In the genomic region with DNA sequence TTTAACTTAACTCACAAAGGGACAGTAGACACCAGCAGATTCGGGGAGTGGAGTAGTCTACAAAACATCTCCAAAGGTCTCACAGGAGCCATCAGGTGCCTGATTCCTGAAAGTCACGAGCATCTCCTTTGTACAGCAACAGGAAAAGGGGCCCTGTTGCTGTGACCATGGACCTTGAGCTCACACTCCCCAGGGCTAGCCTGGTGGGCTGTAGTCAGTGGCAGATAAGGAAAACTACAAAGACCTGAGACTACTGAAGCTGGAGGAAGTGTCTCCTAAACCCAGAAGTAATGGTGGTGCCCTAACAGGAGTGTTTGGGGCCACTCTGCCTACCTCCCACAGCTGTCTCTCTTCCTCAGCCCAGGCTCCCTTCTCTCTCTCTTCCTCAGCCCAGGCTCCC, we compare ENCODE assay signal across 26 mouse cellular contexts. TPM values are rescaled to one million over a fixed set of nuclear protein-coding genes. Genes with fewer than 3 reads are reported as not detected.
A peak's percentile ranks its signal among the peaks of the same experiment; 100 is the strongest.
DNase-seq lines count a peak whose midpoint lies in the region; ATAC-seq lines count a peak whose summit lies in the region.
"Had no signal": no experiment of that assay in that cellular context is flagged by ENCODE, and none has a peak within 500 bp of the region (broad histone marks: within the 10 kb centered on the region; RNA-seq: fewer than 3 reads in every experiment).

No protein-coding gene starts in this region.

- H3K9ac ChIP-seq in forebrain, embryonic 11.5 days (ENCODE audit: low read length): no peak overlapping the region
- no peak overlapping the region for H3K9ac ChIP-seq in heart, embryonic 12.5 days
- no peak overlapping the region for H3K9ac ChIP-seq in midbrain, embryonic 14.5 days (replicated peaks; ENCODE audit: low read length)
- H3K9ac ChIP-seq: embryonic facial prominence, embryonic 15.5 days; heart, embryonic 15.5 days; limb, embryonic 13.5 days; midbrain, embryonic 12.5 days had no signal

- no peak for ATAC-seq in forebrain, embryonic 11.5 days (replicated peaks; ENCODE audit: low FRiP score)
- no peak for ATAC-seq in heart, embryonic 12.5 days (ENCODE audit: insufficient number of reproducible peaks, low FRiP score)
- ATAC-seq in midbrain, embryonic 14.5 days (ENCODE audit: low FRiP score, low TSS enrichment): no peak
- ATAC-seq: activated CD4-positive, CD25-positive, alpha-beta regulatory T cell, adult 4 months had no signal

- WGBS in forebrain, embryonic 10.5 days: 84% methylated on average over 2 of the region's 2 CpGs
- WGBS in forebrain, embryonic 11.5 days: 87% methylated on average over 2 of the region's 2 CpGs
- WGBS in heart, embryonic 12.5 days: 79% methylated on average over 2 of the region's 2 CpGs
- 84% methylated on average over 2 of the region's 2 CpGs for WGBS in midbrain, embryonic 10.5 days
- WGBS in midbrain, embryonic 14.5 days: 87% methylated on average over 2 of the region's 2 CpGs

- H3K27ac ChIP-seq in forebrain, embryonic 10.5 days: peak overlapping the region; percentile 78
- H3K27ac ChIP-seq in forebrain, embryonic 11.5 days (ENCODE audit: low read depth, low read length): no peak overlapping the region
- H3K27ac ChIP-seq in heart, embryonic 12.5 days (ENCODE audit: poor library complexity, severe bottlenecking): no peak overlapping the region
- peak overlapping the region; percentile 59 for H3K27ac ChIP-seq in midbrain, embryonic 10.5 days (replicated peaks)
- no peak overlapping the region for H3K27ac ChIP-seq in midbrain, embryonic 14.5 days (replicated peaks; ENCODE audit: low read depth, low read length)
- H3K27ac ChIP-seq: embryonic facial prominence, embryonic 10.5 days; embryonic facial prominence, embryonic 15.5 days; heart, embryonic 15.5 days; kidney, postnatal 0 days; limb, embryonic 13.5 days; midbrain, embryonic 12.5 days had no signal

- DNase-seq in forebrain, embryonic 10.5 days (ENCODE audit: extremely low spot score, low spot score): no peak
- DNase-seq in forebrain, embryonic 11.5 days (ENCODE audit: low spot score): no peak
- peak; percentile 55 for DNase-seq in heart, adult 11 months
- DNase-seq in midbrain, embryonic 10.5 days (ENCODE audit: low spot score): no peak
- DNase-seq in midbrain, embryonic 14.5 days: no peak
- no peak for DNase-seq in lung, adult 18-20 months
- DNase-seq: adrenal gland, adult 2 months; adrenal gland, postnatal 36 days; cerebellum, adult 18-20 months; cerebellum, postnatal 14 days; kidney, adult 8-10 months; kidney, postnatal 4 days; lung, postnatal 36 days; retina, postnatal 1 day; right cerebral cortex, postnatal 14 days had no signal

- H3K36me3 ChIP-seq in forebrain, embryonic 10.5 days (replicated peaks): peaks cover 10% of the 10 kb centered on the region; the same call in 1 of the 2 replicates
- H3K36me3 ChIP-seq in forebrain, embryonic 11.5 days (ENCODE audit: control insufficient read depth, insufficient read depth, low read length): no peaks in the 10 kb centered on the region
- peaks cover 7% of the 10 kb centered on the region; the same call in 1 of the 2 replicates for H3K36me3 ChIP-seq in heart, embryonic 12.5 days
- peaks cover 8% of the 10 kb centered on the region; the same call in 1 of the 2 replicates for H3K36me3 ChIP-seq in midbrain, embryonic 10.5 days
- H3K36me3 ChIP-seq in midbrain, embryonic 14.5 days (ENCODE audit: control insufficient read depth, insufficient read depth, low read length): no peaks in the 10 kb centered on the region; the same call in 1 of the 2 replicates
- H3K36me3 ChIP-seq: embryonic facial prominence, embryonic 10.5 days; embryonic facial prominence, embryonic 15.5 days; heart, embryonic 15.5 days; limb, embryonic 13.5 days; midbrain, embryonic 12.5 days had no signal

- no peaks in the 10 kb centered on the region for H3K27me3 ChIP-seq in forebrain, embryonic 10.5 days (ENCODE audit: poor library complexity, severe bottlenecking)
- H3K27me3 ChIP-seq in forebrain, embryonic 11.5 days (ENCODE audit: control insufficient read depth, insufficient read depth, low read length): no peaks in the 10 kb centered on the region
- no peaks in the 10 kb centered on the region for H3K27me3 ChIP-seq in heart, embryonic 12.5 days (replicated peaks)
- H3K27me3 ChIP-seq in midbrain, embryonic 10.5 days (ENCODE audit: low read depth, poor library complexity, severe bottlenecking): no peaks in the 10 kb centered on the region
- H3K27me3 ChIP-seq in midbrain, embryonic 14.5 days (ENCODE audit: control insufficient read depth, insufficient read depth, low read length): no peaks in the 10 kb centered on the region
- H3K27me3 ChIP-seq: CH12.LX; embryonic facial prominence, embryonic 15.5 days; heart, embryonic 15.5 days; limb, embryonic 13.5 days; midbrain, embryonic 12.5 days had no signal

- H3K4me2 ChIP-seq in forebrain, embryonic 11.5 days (ENCODE audit: low read depth, low read length, severe bottlenecking): no peak overlapping the region
- no peak overlapping the region for H3K4me2 ChIP-seq in heart, embryonic 12.5 days
- no peak overlapping the region for H3K4me2 ChIP-seq in midbrain, embryonic 14.5 days (ENCODE audit: low read length)
- H3K4me2 ChIP-seq: embryonic facial prominence, embryonic 15.5 days; heart, embryonic 15.5 days; limb, embryonic 13.5 days; liver, embryonic 11.5 days; midbrain, embryonic 12.5 days had no signal

- peaks cover 6% of the 10 kb centered on the region; the same call in 1 of the 2 replicates for H3K9me3 ChIP-seq in forebrain, embryonic 10.5 days
- H3K9me3 ChIP-seq in forebrain, embryonic 11.5 days (ENCODE audit: control insufficient read depth, low read length): no peaks in the 10 kb centered on the region
- 0 out of 2 replicates have a peak, but pooled peaks cover 7% of the 10 kb centered on the region for H3K9me3 ChIP-seq in heart, embryonic 12.5 days (replicated peaks)
- H3K9me3 ChIP-seq in midbrain, embryonic 10.5 days (replicated peaks): no peaks in the 10 kb centered on the region; the same call in 1 of the 2 replicates
- no peaks in the 10 kb centered on the region for H3K9me3 ChIP-seq in midbrain, embryonic 14.5 days (ENCODE audit: control insufficient read depth, low read length)
- H3K9me3 ChIP-seq: heart, embryonic 15.5 days; midbrain, embryonic 12.5 days had no signal

- H3K4me1 ChIP-seq in forebrain, embryonic 10.5 days: peaks cover 33% of the 10 kb centered on the region
- H3K4me1 ChIP-seq in forebrain, embryonic 11.5 days (replicated peaks; ENCODE audit: control insufficient read depth, insufficient read depth, low read length): peaks cover 6% of the 10 kb centered on the region; the same call in 1 of the 2 replicates
- H3K4me1 ChIP-seq in heart, embryonic 12.5 days (replicated peaks): peaks cover 19% of the 10 kb centered on the region
- peaks cover 27% of the 10 kb centered on the region for H3K4me1 ChIP-seq in midbrain, embryonic 10.5 days
- H3K4me1 ChIP-seq in midbrain, embryonic 14.5 days (ENCODE audit: control insufficient read depth, insufficient read depth, low read length): peaks cover 15% of the 10 kb centered on the region

- no peak overlapping the region; the same call in 1 of the 2 replicates for H3K4me3 ChIP-seq in forebrain, embryonic 10.5 days
- H3K4me3 ChIP-seq in forebrain, embryonic 11.5 days (ENCODE audit: low read depth, low read length): no peak overlapping the region
- H3K4me3 ChIP-seq in heart, embryonic 12.5 days: no peak overlapping the region
- H3K4me3 ChIP-seq in midbrain, embryonic 10.5 days: no peak overlapping the region
- no peak overlapping the region for H3K4me3 ChIP-seq in midbrain, embryonic 14.5 days (replicated peaks; ENCODE audit: low read depth, low read length)
- H3K4me3 ChIP-seq: embryonic facial prominence, embryonic 10.5 days; embryonic facial prominence, embryonic 15.5 days; heart, embryonic 15.5 days; limb, embryonic 13.5 days; midbrain, embryonic 12.5 days had no signal

RNA-seq across cellular contexts. Expression of gene Fank1, which starts 12.2 kb away (rescaled TPM):
- polyA plus RNA-seq in forebrain, embryonic 10.5 days (2016; fragmentation: Nextera tagmentation; extraction: Ambion mirVana): 0.57 and 1.0 TPM in 2 replicates
- 1.5 and 1.7 TPM in 2 replicates for polyA plus RNA-seq in forebrain, embryonic 11.5 days (2014; fragmentation: Nextera tagmentation; extraction: Ambion mirVana)
- polyA plus RNA-seq in heart, embryonic 12.5 days (2016; fragmentation: Nextera tagmentation; extraction: Ambion mirVana): 0.37 TPM in 1 of 2 replicates, not detected in the other
- polyA plus RNA-seq in midbrain, embryonic 10.5 days (2016; fragmentation: Nextera tagmentation; extraction: Ambion mirVana): 1.4 and 1.7 TPM in 2 replicates
- polyA plus RNA-seq in midbrain, embryonic 14.5 days (2014; fragmentation: Nextera tagmentation; extraction: Ambion mirVana): 3.8 and 3.9 TPM in 2 replicates
- polyA plus RNA-seq: activated CD4-positive, CD25-positive, alpha-beta regulatory T cell, adult 4 months; liver, embryonic 11.5 days; liver, embryonic 16.5 days had no signal

RNA-seq across cellular contexts. Expression of gene Dhx32, which starts 18.1 kb away (rescaled TPM):
- polyA plus RNA-seq in forebrain, embryonic 10.5 days (2016; fragmentation: Nextera tagmentation; extraction: Ambion mirVana): 79.9 and 85.4 TPM in 2 replicates
- 75.4 and 78.6 TPM in 2 replicates for polyA plus RNA-seq in forebrain, embryonic 11.5 days (2014; fragmentation: Nextera tagmentation; extraction: Ambion mirVana)
- 30.5 and 31.9 TPM in 2 replicates for polyA plus RNA-seq in heart, embryonic 12.5 days (2016; fragmentation: Nextera tagmentation; extraction: Ambion mirVana)
- polyA plus RNA-seq in midbrain, embryonic 10.5 days (2016; fragmentation: Nextera tagmentation; extraction: Ambion mirVana): 79.2 and 81.1 TPM in 2 replicates
- 34.2 and 46.4 TPM in 2 replicates for polyA plus RNA-seq in midbrain, embryonic 14.5 days (2014; fragmentation: Nextera tagmentation; extraction: Ambion mirVana)

RNA-seq across cellular contexts. Expression of gene Uros, which starts 54.6 kb away (rescaled TPM):
- 35.1 and 41.9 TPM in 2 replicates for polyA plus RNA-seq in forebrain, embryonic 10.5 days (2016; fragmentation: Nextera tagmentation; extraction: Ambion mirVana)
- 37.6 and 39.0 TPM in 2 replicates for polyA plus RNA-seq in forebrain, embryonic 11.5 days (2014; fragmentation: Nextera tagmentation; extraction: Ambion mirVana)
- polyA plus RNA-seq in heart, embryonic 12.5 days (2016; fragmentation: Nextera tagmentation; extraction: Ambion mirVana): 34.6 and 37.5 TPM in 2 replicates
- 37.2 and 38.7 TPM in 2 replicates for polyA plus RNA-seq in midbrain, embryonic 10.5 days (2016; fragmentation: Nextera tagmentation; extraction: Ambion mirVana)
- polyA plus RNA-seq in midbrain, embryonic 14.5 days (2014; fragmentation: Nextera tagmentation; extraction: Ambion mirVana): 57.7 and 58.3 TPM in 2 replicates

RNA-seq across cellular contexts. Expression of gene Bccip, which starts 55.3 kb away (rescaled TPM):
- 215 and 222 TPM in 2 replicates for polyA plus RNA-seq in forebrain, embryonic 10.5 days (2016; fragmentation: Nextera tagmentation; extraction: Ambion mirVana)
- polyA plus RNA-seq in forebrain, embryonic 11.5 days (2014; fragmentation: Nextera tagmentation; extraction: Ambion mirVana): 171 and 180 TPM in 2 replicates
- 92.1 and 95.2 TPM in 2 replicates for polyA plus RNA-seq in heart, embryonic 12.5 days (2016; fragmentation: Nextera tagmentation; extraction: Ambion mirVana)
- 167 and 188 TPM in 2 replicates for polyA plus RNA-seq in midbrain, embryonic 10.5 days (2016; fragmentation: Nextera tagmentation; extraction: Ambion mirVana)
- polyA plus RNA-seq in midbrain, embryonic 14.5 days (2014; fragmentation: Nextera tagmentation; extraction: Ambion mirVana): 76.9 and 89.0 TPM in 2 replicates

Comparison
In these comparisons a context has a peak if more than half of its experiments do, and no peak if none do; other contexts are left out.
1. H3K27ac ChIP-seq: peak in forebrain, embryonic 10.5 days (single experiment) and midbrain, embryonic 10.5 days (single experiment); none in forebrain, embryonic 11.5 days (single experiment), heart, embryonic 12.5 days (single experiment) and midbrain, embryonic 14.5 days (single experiment).